Mouse (Mus musculus) heart, postnatal 0 days (tissue): ENCODE measurements around the gene Ugt1a8.

Source experiments
- CTCF ChIP-seq: IDR thresholded peaks from 2 replicates; pipeline ENCODE4 v1.5.1; 2016; ENCODE audit warnings: antibody characterized with exemption, control low read depth, low read depth
- EP300 ChIP-seq: IDR thresholded peaks from 2 replicates; pipeline ENCODE4 v1.6.1; 2016; ENCODE audit warnings: antibody characterized with exemption, low read depth

DNA sequence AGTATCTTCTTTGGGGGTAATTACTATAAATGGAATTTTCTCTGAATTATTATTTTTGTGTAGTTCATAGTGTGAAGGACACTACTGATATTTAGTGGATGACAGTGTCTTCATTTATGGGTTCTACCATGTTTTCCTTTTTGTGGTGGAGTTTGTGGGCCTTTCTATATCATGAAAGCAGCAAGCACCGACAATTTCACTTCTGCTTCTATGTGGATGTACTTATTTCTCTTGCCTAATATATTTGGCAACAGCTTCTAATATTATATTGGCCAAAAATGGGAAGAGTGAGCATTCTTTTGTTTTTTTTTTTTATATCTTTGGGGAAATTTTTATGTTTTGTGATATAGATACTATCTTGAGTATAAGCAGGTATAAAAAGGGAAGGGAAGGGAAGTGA lies 5.9 kb upstream of the Ugt1a8 start:
- no peak for TF ChIP-seq CTCF
- TF ChIP-seq EP300, result no peak
